Mouse (Mus musculus) E14TG2a.4 (cell line): Measurements from ENCODE around the gene 9330159F19Rik.

Experiments
- H3K27me3 ChIP-seq: 2 replicates; pipeline ENCODE4 v1.6.1; 2014; ENCODE audit warnings: low read length, control low read depth; ENCODE audit not compliant: insufficient read depth
- H3K36me3 ChIP-seq: 2 replicates; pipeline ENCODE4 v1.6.1; 2014; ENCODE audit warnings: low read length, control low read depth; ENCODE audit not compliant: insufficient read depth
- H3K4me1 ChIP-seq: replicated peaks from 2 replicates; pipeline ENCODE4 v1.6.1; 2014; ENCODE audit warnings: low read depth, low read length, control low read depth
- H3K4me3 ChIP-seq: replicated peaks from 2 replicates; pipeline ENCODE4 v1.5.1; 2014; ENCODE audit warnings: mild to moderate bottlenecking, low read length
- H3K9me3 ChIP-seq: 2 replicates; pipeline ENCODE4 v1.6.1; 2014; ENCODE audit warnings: low read length, control low read depth
- CTCF ChIP-seq: conservative IDR thresholded peaks from 2 replicates; pipeline ENCODE4 v1.5.1; 2014; ENCODE audit warnings: low read length
- NANOG ChIP-seq: IDR thresholded peaks from 2 replicates; pipeline ENCODE4 v1.6.1; 2014; ENCODE audit warnings: borderline replicate concordance, low read length, mixed read lengths
- POU5F1 ChIP-seq: IDR thresholded peaks from 2 replicates; pipeline ENCODE4 v1.6.1; 2014; ENCODE audit warnings: low read length, borderline replicate concordance

Gene 9330159F19Rik

GRCm38 (mm10) chr10:29211453-29211852 lies at the start of gene 9330159F19Rik:
TSS of gene 9330159F19Rik (plus strand) at chr10:29211606.
- H3K9me3 ChIP-seq, result no peaks in the 10 kb centered on the region
- H3K4me3 ChIP-seq, result no peak within 1 kb of the TSS
- no peaks in the 10 kb centered on the region for H3K36me3 ChIP-seq
- H3K4me1 ChIP-seq, result peaks cover 6% of the 10 kb centered on the region; the same call in 1 of the 2 replicates
- no peak for TF ChIP-seq NANOG
- no peak for TF ChIP-seq CTCF
- no peak for TF ChIP-seq POU5F1
- H3K27me3 ChIP-seq, result no peaks in the 10 kb centered on the region

- Histone ChIP-seq H3K36me3 (no peaks in the 10 kb centered on the region), H3K9me3 (no peaks in the 10 kb centered on the region), H3K27me3 (no peaks in the 10 kb centered on the region), H3K4me3 (no peak overlapping the region), H3K4me1 (no peaks in the 10 kb centered on the region)
- TF ChIP-seq NANOG, result no peak
These were observed 49.7 kb upstream of the 9330159F19Rik start for GRCm38 (mm10) chr10:29161664-29162063.

- Histone ChIP-seq H3K27me3 (no peaks in the 10 kb centered on the region), H3K9me3 (no peaks in the 10 kb centered on the region), H3K4me3 (no peak overlapping the region), H3K4me1 (peaks cover 10% of the 10 kb centered on the region), H3K36me3 (no peaks in the 10 kb centered on the region)
- TF ChIP-seq CTCF, result no peak
- TF ChIP-seq POU5F1, result no peak
These were observed 37.6 kb upstream of the 9330159F19Rik start for GRCm38 (mm10) chr10:29173778-29174177.

GRCm38 (mm10) chr10:29175656-29176055 lies 35.8 kb upstream of the 9330159F19Rik start:
- TF ChIP-seq CTCF (no peak), POU5F1 (no peak), NANOG (no peak)
- no peaks in the 10 kb centered on the region for H3K9me3 ChIP-seq
- no peaks in the 10 kb centered on the region for H3K36me3 ChIP-seq
- H3K4me3 ChIP-seq, result no peak overlapping the region
- H3K4me1 ChIP-seq, result peaks cover 10% of the 10 kb centered on the region
- H3K27me3 ChIP-seq, result no peaks in the 10 kb centered on the region

GRCm38 (mm10) chr10:29176881-29177280 lies 34.5 kb upstream of the 9330159F19Rik start:
- Histone ChIP-seq H3K4me3 (no peak overlapping the region), H3K27me3 (no peaks in the 10 kb centered on the region), H3K36me3 (no peaks in the 10 kb centered on the region), H3K4me1 (peaks cover 10% of the 10 kb centered on the region), H3K9me3 (no peaks in the 10 kb centered on the region)
- no peak for TF ChIP-seq POU5F1
- TF ChIP-seq CTCF, result no peak
- TF ChIP-seq NANOG, result no peak

GRCm38 (mm10) chr10:29178003-29178402 lies 33.4 kb upstream of the 9330159F19Rik start:
- Histone ChIP-seq H3K36me3 (peaks cover 3% of the 10 kb centered on the region; the same call in 1 of the 2 replicates), H3K4me1 (peaks cover 10% of the 10 kb centered on the region), H3K4me3 (no peak overlapping the region), H3K9me3 (no peaks in the 10 kb centered on the region), H3K27me3 (no peaks in the 10 kb centered on the region)
- TF ChIP-seq POU5F1 (no peak), CTCF (no peak), NANOG (no peak)

- TF ChIP-seq CTCF (no peak), POU5F1 (no peak), NANOG (no peak)
- no peaks in the 10 kb centered on the region for H3K9me3 ChIP-seq
- H3K4me3 ChIP-seq, result no peak overlapping the region
- peaks cover 10% of the 10 kb centered on the region for H3K4me1 ChIP-seq
- no peaks in the 10 kb centered on the region for H3K27me3 ChIP-seq
- H3K36me3 ChIP-seq, result peaks cover 3% of the 10 kb centered on the region; the same call in 1 of the 2 replicates
These were observed 31.2 kb upstream of the 9330159F19Rik start for GRCm38 (mm10) chr10:29180210-29180609.

GRCm38 (mm10) chr10:29181046-29181445 lies 30.4 kb upstream of the 9330159F19Rik start:
- TF ChIP-seq NANOG (no peak), POU5F1 (no peak), CTCF (no peak)
- Histone ChIP-seq H3K9me3 (no peaks in the 10 kb centered on the region), H3K27me3 (no peaks in the 10 kb centered on the region), H3K4me3 (no peak overlapping the region), H3K36me3 (peaks cover 3% of the 10 kb centered on the region; the same call in 1 of the 2 replicates), H3K4me1 (peaks cover 10% of the 10 kb centered on the region)

GRCm38 (mm10) chr10:29193769-29194168 lies 17.6 kb upstream of the 9330159F19Rik start:
- Histone ChIP-seq H3K4me1 (peaks cover 13% of the 10 kb centered on the region), H3K4me3 (no peak overlapping the region), H3K36me3 (0 out of 2 replicates have a peak, but pooled peaks cover 7% of the 10 kb centered on the region), H3K27me3 (peaks cover 33% of the 10 kb centered on the region), H3K9me3 (no peaks in the 10 kb centered on the region)
- TF ChIP-seq POU5F1, result no peak
- no peak for TF ChIP-seq NANOG
- no peak for TF ChIP-seq CTCF
